Mouse (Mus musculus): ENCODE measurements at regions not wholly inside any gene's neighbourhood (a gene's known extent, or its start where the extent isn't known, plus 50 kb on each side); places are given as distances from the start of the nearest gene placed in this dataset.

DNA sequence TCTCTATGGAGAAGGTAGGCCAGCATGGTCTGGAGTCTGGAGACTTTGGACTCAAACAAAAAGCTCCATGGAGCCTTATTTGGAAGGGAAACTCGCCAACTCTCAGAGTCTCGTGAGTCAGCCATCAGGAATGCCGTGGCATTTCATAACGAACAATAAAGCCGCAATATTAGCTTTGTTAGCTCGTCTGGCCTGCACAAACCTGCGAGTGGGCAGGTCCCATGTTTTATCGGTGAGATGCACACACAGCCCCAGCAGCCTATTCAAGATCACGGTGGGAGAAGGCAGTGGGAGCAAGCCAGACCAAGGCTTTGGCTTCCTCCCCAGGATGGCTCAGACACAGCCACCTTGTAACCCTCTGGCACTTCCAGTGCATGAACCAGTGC lies 84.4 kb downstream of the Gm11733 start:
- Histone ChIP-seq H3K4me3 (no peak overlapping the region), H3K27ac (replicated peaks) (no peak overlapping the region), H3K4me2 (no peak overlapping the region), H3K36me3 (no peaks in the 10 kb centered on the region), H3K4me1 (replicated peaks) (0 out of 2 replicates have a peak, but pooled peaks cover 2% of the 10 kb centered on the region), H3K27me3 (0 out of 2 replicates have a peak, but pooled peaks cover 4% of the 10 kb centered on the region), H3K9ac (no peak overlapping the region), H3K9me3 (peaks cover 5% of the 10 kb centered on the region; the same call in 1 of the 2 replicates)
- no peak for ATAC-seq (ENCODE audit: low read depth)
- 80% methylated on average over 9 of the region's 9 CpGs for WGBS

DNA sequence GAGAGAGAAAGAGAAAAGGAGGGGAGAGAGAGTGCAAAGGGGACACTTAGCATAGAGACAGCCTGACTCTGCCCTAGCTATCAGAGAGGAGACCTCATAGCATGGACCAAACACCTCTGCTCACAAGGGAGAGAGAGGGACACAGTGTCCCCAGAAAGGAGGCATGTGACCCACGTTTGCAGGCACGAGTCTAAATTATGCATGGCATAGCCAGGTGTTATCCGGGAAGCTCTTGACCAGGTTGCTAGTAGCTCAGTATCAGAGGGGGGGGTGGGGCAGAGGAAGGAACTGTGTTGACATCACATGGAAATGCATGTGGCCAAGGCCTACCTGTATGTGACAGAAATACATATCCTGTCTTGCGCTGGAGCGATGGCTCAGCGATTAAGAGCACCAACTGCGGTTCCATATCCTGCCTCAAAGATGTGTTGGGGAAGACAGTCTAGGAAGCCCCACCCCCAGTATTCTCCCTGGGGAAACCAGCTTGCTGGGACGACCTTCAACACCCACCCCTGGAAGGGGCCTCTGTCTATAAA lies 84.5 kb upstream of the Tnrc6c start:
- 0 out of 2 replicates have a peak, but pooled peaks cover 4% of the 10 kb centered on the region for H3K27me3 ChIP-seq
- 78% methylated on average over 8 of the region's 8 CpGs for WGBS
- ATAC-seq (ENCODE audit: low read depth): no peak
- H3K9me3 ChIP-seq: peaks cover 5% of the 10 kb centered on the region; the same call in 1 of the 2 replicates
- no peak overlapping the region for H3K4me3 ChIP-seq
- no peaks in the 10 kb centered on the region for H3K36me3 ChIP-seq
- H3K4me2 ChIP-seq: no peak overlapping the region
- 0 out of 2 replicates have a peak, but pooled peaks cover 6% of the 10 kb centered on the region for H3K4me1 ChIP-seq (replicated peaks)
- H3K9ac ChIP-seq: no peak overlapping the region
- H3K27ac ChIP-seq (replicated peaks): no peak overlapping the region

DNA sequence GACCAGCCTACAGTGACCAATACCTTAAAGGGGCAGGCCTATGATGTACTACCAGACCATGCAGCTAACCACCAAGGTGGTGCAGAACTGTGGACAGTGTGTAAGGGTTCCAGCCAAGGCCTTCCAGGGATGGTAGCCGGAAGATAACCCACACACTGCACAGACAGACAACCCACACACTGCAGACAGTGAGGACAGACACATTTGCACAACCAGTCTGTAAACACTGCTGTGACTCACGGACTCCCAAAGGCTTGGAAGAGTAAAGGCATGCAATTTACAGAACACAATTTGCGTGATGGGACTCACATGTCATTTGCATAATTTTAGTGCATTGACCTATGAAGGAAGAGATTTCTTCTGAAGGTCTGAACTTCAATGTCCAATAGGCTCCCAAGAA lies 82.2 kb upstream of the Tnrc6c start:
- no peaks in the 10 kb centered on the region for H3K27me3 ChIP-seq
- H3K27ac ChIP-seq (replicated peaks): no peak overlapping the region
- H3K4me3 ChIP-seq: no peak overlapping the region
- WGBS: 83% methylated on average over 3 of the region's 3 CpGs
- no peaks in the 10 kb centered on the region for H3K9me3 ChIP-seq
- H3K9ac ChIP-seq: no peak overlapping the region
- 0 out of 2 replicates have a peak, but pooled peaks cover 6% of the 10 kb centered on the region for H3K4me1 ChIP-seq (replicated peaks)
- H3K4me2 ChIP-seq: no peak overlapping the region
- no peaks in the 10 kb centered on the region for H3K36me3 ChIP-seq
- no peak for ATAC-seq (ENCODE audit: low read depth)

DNA sequence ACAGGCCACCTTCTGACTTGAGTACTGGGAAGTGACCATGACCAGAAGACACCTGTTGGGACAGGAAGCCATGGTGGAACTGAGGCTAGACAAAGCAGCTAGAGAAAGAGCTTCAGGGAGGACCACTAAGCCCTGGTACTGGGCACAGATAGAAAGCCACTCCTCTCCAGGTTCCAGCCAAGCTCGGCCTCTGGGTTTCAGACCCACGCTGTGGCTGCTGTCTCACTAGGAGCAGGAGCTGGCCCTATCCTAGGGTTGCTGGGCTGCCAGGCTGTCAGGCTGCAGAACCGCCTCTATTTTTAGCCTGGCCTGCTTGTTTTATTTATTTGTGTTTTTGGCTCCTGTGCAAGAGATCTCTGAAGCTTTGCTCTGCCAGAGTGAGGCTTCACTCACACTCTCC lies 79.4 kb upstream of the Tnrc6c start:
- 81% methylated on average over 3 of the region's 3 CpGs for WGBS
- ATAC-seq (ENCODE audit: low read depth): no peak
- Histone ChIP-seq H3K27me3 (no peaks in the 10 kb centered on the region), H3K9ac (no peak overlapping the region), H3K9me3 (no peaks in the 10 kb centered on the region), H3K4me1 (replicated peaks) (peaks cover 11% of the 10 kb centered on the region; the same call in 1 of the 2 replicates), H3K4me3 (no peak overlapping the region), H3K36me3 (no peaks in the 10 kb centered on the region), H3K4me2 (no peak overlapping the region), H3K27ac (replicated peaks) (no peak overlapping the region)

DNA sequence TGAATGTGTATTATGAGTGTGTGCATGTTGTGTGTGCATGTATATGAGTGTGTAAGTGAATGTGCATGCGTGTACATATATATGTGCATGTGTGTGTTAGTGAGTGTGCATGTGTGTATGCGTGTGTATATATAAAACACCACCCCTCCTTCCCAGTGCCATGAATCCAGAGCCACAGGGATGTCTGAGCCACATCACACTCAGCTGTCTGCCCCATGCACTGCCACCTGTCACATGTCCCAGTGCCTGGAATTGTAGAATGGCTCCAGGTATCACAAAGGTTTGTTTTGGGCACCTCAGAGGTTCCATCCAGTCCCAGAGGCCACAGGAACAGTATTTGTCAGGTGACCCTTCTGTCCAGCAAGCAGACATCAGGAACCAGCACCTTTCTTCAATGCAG lies 75.0 kb upstream of the Tnrc6c start:
- Histone ChIP-seq H3K4me1 (replicated peaks) (peaks cover 5% of the 10 kb centered on the region; the same call in 1 of the 2 replicates), H3K27me3 (no peaks in the 10 kb centered on the region), H3K36me3 (no peaks in the 10 kb centered on the region), H3K9me3 (no peaks in the 10 kb centered on the region), H3K9ac (no peak overlapping the region), H3K4me2 (no peak overlapping the region), H3K27ac (replicated peaks) (no peak overlapping the region), H3K4me3 (no peak overlapping the region)
- 92% methylated on average over 2 of the region's 2 CpGs for WGBS
- ATAC-seq (ENCODE audit: low read depth): no peak

DNA sequence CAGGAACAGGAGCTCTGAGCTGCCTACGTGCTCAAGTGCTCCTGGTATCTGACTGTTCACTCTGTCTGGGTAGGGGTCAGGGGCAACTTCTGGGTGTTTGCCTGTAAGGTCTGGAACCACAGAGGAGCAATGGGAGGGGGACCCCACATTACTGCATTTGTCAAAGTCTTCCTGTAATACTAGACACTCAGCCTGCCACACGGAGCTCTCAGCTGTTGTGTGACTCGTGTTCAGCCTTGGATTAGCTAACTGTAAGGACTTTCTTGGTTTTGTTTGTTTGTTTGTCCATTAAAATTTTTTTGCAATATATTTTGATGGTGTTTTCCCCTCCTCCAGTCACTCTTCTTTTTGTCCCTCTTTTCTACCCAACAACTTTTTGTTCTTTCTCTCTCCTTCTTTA lies 74.4 kb upstream of the Tnrc6c start:
- Histone ChIP-seq H3K27me3 (no peaks in the 10 kb centered on the region), H3K9me3 (no peaks in the 10 kb centered on the region), H3K27ac (replicated peaks) (no peak overlapping the region), H3K9ac (no peak overlapping the region), H3K4me2 (no peak overlapping the region), H3K4me3 (no peak overlapping the region), H3K36me3 (no peaks in the 10 kb centered on the region), H3K4me1 (replicated peaks) (peaks cover 5% of the 10 kb centered on the region; the same call in 1 of the 2 replicates)
- no peak for ATAC-seq (ENCODE audit: low read depth)
- 67% methylated on average over 3 of the region's 3 CpGs for WGBS

DNA sequence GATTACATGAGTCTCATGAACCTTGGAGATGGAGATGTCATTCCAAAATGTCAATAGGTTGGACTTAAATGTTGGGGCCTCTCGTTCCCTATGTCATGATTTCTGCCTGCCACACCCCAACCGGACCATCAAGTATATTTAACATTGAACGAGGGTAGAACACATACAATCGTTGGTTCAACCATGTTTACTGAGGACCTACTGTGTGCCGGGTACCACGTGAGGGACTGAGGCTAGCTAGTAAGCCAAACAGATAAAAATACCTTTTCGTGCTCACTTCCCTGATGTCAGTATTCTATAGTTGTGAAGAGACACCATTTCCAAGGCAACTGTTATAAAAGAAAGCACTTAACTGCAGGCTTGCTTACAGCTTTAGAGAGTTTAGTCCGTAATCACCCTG lies 70.6 kb upstream of the Tnrc6c start:
- Histone ChIP-seq H3K36me3 (no peaks in the 10 kb centered on the region), H3K9me3 (no peaks in the 10 kb centered on the region), H3K9ac (no peak overlapping the region), H3K27me3 (no peaks in the 10 kb centered on the region), H3K4me3 (no peak overlapping the region), H3K4me1 (replicated peaks) (peaks cover 13% of the 10 kb centered on the region), H3K4me2 (no peak overlapping the region), H3K27ac (replicated peaks) (no peak overlapping the region)
- 93% methylated on average over 8 of the region's 8 CpGs for WGBS
- ATAC-seq (ENCODE audit: low read depth): no peak

DNA sequence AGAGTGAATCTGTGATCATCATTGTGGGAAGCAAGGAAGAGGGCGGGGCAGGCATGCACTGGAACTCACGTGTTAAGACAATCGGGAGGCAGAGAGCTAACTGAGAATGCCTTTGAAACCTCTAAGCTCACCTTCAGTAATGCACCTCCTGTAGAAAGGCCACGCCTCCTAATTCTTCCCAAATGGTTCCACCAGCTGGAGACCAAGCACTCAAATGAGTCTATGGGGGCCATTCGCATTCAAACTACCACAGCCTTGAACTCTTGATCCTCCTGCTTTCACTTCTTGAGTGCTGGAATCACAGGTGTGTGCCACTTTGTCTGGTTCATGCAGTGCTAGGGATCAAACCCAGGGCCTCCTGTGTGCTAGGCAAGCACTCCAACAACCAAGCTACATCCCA lies 68.5 kb upstream of the Tnrc6c start:
- Histone ChIP-seq H3K9ac (no peak overlapping the region), H3K27me3 (no peaks in the 10 kb centered on the region), H3K4me2 (no peak overlapping the region), H3K4me3 (no peak overlapping the region), H3K9me3 (no peaks in the 10 kb centered on the region), H3K4me1 (replicated peaks) (peaks cover 13% of the 10 kb centered on the region), H3K36me3 (no peaks in the 10 kb centered on the region), H3K27ac (replicated peaks) (no peak overlapping the region)
- no peak for ATAC-seq (ENCODE audit: low read depth)
- 85% methylated on average over 5 of the region's 5 CpGs for WGBS

DNA sequence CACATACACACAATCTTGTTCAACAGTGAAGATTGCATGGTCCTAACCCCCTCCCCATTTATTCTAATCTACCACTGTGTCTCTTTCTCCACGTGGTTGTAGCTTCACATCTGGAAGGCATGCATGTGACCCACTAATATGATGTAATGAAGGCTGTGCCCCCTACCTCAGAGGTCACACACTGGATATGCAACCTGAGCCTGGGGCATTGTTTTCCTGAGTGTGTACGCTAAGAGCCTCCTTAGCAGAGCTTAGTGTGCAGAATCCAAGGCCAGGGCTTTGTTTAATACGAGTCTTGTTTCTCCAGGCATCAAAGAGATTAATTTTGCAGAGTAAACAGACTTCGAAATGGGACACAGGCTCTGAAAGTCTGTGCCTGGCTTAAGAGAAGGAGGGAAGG lies 68.0 kb upstream of the Tnrc6c start:
- H3K4me2 ChIP-seq: no peak overlapping the region
- peaks cover 13% of the 10 kb centered on the region for H3K4me1 ChIP-seq (replicated peaks)
- H3K9me3 ChIP-seq: no peaks in the 10 kb centered on the region
- 59% methylated on average over 4 of the region's 4 CpGs for WGBS
- H3K27ac ChIP-seq (replicated peaks): 0 out of 2 replicates have a peak overlapping the region, but pooled peaks have one; percentile 49
- no peaks in the 10 kb centered on the region for H3K27me3 ChIP-seq
- no peak for ATAC-seq (ENCODE audit: low read depth)
- no peaks in the 10 kb centered on the region for H3K36me3 ChIP-seq
- H3K9ac ChIP-seq: no peak overlapping the region
- no peak overlapping the region for H3K4me3 ChIP-seq

DNA sequence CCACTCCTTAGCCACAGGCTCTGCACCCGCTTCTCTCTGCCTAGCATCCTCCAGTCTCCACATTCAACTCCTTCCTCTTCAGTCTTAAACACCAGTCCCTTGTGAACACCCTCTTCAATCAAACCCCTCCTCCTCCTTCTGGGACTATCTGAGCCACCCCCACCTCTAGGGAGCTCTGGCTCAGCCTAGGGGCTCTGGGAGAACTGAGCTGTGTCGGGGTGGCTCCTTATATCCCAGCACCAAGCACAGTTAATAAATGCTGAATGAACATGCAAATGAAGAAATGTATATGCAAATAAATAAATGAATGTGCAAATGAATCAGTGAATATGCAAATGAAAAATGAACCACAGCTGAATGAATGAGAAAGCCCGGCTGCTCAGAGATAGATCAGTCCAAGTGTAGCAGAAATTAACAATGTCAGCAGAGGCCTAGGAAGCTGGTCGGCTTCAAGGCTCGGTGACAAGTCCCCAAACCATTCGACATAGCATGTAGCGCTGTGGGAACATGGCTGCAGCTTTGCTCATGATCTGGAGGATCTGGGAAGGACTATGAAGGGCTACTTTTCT lies 67.1 kb upstream of the Tnrc6c start:
- no peaks in the 10 kb centered on the region for H3K36me3 ChIP-seq
- H3K9ac ChIP-seq: no peak overlapping the region
- H3K4me1 ChIP-seq (replicated peaks): peaks cover 13% of the 10 kb centered on the region
- no peak overlapping the region for H3K4me2 ChIP-seq
- H3K4me3 ChIP-seq: no peak overlapping the region
- H3K9me3 ChIP-seq: no peaks in the 10 kb centered on the region
- no peaks in the 10 kb centered on the region for H3K27me3 ChIP-seq
- WGBS: 63% methylated on average over 7 of the region's 7 CpGs
- ATAC-seq (ENCODE audit: low read depth): peak; percentile 71
- peak overlapping the region; percentile 49; the same call in 1 of the 2 replicates for H3K27ac ChIP-seq (replicated peaks)

DNA sequence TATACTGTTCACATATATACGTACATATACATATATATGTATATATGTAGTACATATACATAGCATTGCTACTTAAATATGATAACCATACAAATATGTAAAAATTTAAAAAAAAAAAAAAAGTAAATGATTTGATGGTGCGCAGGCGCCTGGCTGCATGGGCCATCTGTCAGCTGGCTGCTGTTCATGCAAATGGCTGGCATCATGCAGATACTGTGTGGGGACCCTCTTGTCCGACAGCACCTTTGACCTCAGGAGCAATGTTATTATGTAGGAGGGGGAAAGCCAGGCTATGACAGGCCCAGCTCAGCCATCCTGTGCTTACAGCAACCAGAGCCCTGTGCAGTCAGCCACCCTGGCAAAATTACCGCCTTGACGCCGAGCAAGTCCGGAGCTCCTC lies 65.1 kb upstream of the Tnrc6c start:
- ATAC-seq (ENCODE audit: low read depth): no peak
- Histone ChIP-seq H3K27me3 (no peaks in the 10 kb centered on the region), H3K4me2 (no peak overlapping the region), H3K36me3 (no peaks in the 10 kb centered on the region), H3K9ac (no peak overlapping the region), H3K27ac (replicated peaks) (no peak overlapping the region), H3K4me3 (no peak overlapping the region), H3K4me1 (replicated peaks) (peaks cover 13% of the 10 kb centered on the region), H3K9me3 (no peaks in the 10 kb centered on the region)
- WGBS: 82% methylated on average over 8 of the region's 8 CpGs

DNA sequence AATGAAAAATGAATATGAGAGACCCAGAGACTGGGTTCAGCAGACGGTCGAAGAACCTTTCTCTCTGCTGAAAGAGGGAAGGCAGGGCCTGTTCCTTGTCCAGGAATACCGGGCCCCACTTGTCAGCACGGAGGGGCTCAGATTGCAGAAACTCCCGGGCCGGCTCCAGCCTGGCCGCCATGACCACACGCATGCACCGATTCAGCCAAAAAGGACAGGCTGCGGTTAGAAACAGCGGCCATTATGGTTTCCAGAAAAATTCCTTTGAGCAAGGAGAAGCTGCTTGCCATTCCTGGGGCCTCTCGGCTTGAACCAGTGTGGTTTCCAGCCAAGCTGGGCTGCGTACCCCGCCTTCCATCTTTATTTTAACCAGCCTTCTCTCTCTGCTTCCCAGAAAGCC lies 64.7 kb upstream of the Tnrc6c start:
- no peak overlapping the region for H3K27ac ChIP-seq (replicated peaks)
- no peak overlapping the region for H3K4me2 ChIP-seq
- no peak for ATAC-seq (ENCODE audit: low read depth)
- H3K36me3 ChIP-seq: no peaks in the 10 kb centered on the region
- no peak overlapping the region for H3K4me3 ChIP-seq
- H3K9me3 ChIP-seq: no peaks in the 10 kb centered on the region
- peaks cover 13% of the 10 kb centered on the region for H3K4me1 ChIP-seq (replicated peaks)
- no peak overlapping the region for H3K9ac ChIP-seq
- 88% methylated on average over 14 of the region's 14 CpGs for WGBS
- H3K27me3 ChIP-seq: peaks cover under 1% of the 10 kb centered on the region; the same call in 1 of the 2 replicates

DNA sequence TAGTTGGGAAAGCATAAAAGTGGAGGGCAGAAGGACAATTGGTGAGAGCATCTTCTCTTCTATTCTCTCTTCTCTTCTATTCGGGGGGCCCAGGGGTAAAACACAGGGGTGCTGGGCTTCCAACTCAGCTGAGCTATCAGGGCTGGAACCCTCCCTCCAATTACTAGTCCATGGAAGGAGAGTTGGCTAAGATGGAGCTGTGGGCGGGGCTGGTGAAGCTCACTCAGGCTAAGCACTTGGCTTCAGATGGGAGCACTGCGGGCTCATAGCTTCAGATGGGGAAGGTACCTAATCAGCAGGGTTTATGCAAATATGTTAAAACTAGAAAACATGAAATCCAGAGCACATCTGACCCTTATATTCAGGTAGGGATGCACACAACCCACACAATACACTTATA lies 61.5 kb upstream of the Tnrc6c start:
- Histone ChIP-seq H3K9ac (no peak overlapping the region), H3K27ac (replicated peaks) (no peak overlapping the region), H3K4me3 (no peak overlapping the region), H3K36me3 (no peaks in the 10 kb centered on the region), H3K4me2 (no peak overlapping the region), H3K27me3 (peaks cover 30% of the 10 kb centered on the region), H3K9me3 (no peaks in the 10 kb centered on the region), H3K4me1 (replicated peaks) (peaks cover 15% of the 10 kb centered on the region)
- WGBS: 63% methylated on average over 3 of the region's 3 CpGs
- ATAC-seq (ENCODE audit: low read depth): no peak

Measured in neural tube, embryonic 13.5 days (tissue).